Mouse (Mus musculus): ENCODE data around the gene Auh.

The Auh gene

DNA sequence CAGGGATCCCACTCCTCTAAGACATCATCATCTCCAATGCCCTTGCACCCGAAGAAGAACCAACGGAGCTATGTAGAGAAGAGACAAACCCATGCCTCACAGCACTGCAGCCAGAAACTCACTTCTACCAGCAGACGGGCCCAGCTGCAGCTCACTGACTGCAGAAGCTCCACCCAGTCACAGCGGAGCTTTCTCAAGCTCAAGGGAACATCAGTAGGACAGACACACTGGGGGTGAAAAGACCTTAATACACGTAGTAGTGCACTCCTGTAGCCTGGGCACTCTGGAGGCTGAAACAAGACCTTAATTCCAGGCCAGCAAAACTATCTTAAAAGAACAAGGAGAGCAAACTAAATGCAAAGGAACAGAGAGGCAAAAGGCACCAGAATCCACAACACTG lies 5.0 kb downstream of the Auh start:
- no peak for DNase-seq (ENCODE audit: low spot score in 2 of 2)

DNA sequence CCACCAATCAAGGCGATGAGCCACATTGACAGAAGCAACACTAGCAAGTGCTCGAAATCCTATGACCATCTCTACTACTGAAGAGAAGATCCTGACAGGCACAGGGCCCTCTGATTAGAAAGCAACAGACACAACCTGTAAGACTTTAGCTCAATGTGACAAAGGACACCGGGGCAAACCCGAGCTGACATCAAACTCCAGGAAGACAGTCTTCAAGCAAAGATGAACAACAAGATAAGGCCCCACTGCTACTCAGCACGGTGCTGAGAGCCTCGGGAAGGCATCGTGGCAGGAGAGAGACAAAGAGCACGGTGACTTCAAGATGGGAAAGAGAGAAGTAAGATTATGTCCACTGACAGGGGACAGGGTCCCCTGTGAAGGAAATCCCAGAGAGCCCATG lies 7.5 kb downstream of the Auh start:
- DNase-seq (ENCODE audit: low spot score in 2 of 2): no peak

DNA sequence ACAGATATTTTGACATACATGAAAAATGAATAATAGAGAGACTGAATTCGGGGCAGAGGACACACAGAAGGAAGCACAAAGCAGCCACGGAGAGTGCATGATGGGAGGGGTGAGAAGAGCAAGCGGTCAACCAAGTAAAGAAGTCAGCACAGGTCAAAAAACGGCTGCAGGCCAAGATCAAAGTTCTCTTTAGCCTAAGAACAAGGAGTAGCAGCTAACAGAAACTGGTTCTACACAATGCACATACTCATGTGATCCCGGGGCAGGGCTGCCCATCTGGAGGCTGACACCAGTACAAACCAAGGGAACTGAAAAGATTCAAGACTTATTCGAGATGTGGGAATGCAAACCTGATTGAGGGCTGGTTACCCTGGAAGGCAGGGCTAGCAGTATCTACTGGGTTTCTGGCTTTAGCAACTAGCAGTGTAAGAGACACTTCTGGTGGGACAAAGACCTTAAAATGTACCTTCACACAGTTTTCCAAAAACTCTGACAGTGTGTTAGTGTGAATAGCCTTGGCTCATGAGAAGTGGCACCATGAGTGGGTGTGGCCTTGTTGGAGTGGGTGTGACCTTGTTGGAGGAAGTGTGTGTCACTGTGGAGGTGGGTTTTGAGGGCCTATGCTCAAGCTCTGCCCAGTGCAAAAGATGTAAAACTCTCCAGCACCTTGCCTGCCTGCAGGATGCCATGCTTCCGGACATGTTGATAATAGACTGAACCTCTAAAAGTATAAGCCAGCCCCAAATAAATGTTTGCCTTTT lies 8.2 kb downstream of the Auh start:
- DNase-seq (ENCODE audit: low spot score in 2 of 2): no peak

DNA sequence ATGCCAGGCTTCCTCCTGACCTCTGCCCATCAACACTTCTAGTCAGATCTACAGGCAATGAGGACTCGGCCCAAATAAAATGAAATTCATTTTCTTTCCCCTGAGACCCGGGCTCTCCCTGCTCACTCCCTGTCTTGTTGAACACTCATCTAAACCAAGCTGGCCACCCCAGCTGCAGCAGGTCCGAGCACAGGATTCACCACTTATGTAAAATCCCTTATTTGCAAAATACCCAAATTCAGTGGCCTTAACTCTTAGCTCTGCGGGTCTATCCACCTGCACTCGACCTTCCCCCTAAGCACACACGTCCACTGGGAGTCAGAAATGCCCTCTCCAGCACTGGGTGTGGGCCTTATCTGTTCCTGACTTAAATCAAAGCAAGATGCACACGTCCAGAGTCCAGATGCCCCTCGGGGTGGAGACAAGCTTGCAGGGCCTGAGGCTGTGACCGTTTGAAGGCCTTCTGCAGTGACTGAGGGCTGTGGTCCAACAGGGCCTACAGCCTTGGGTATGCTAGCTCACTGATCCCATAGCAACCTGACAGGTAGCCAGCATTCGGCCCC lies 9.6 kb downstream of the Auh start:
- no peak for DNase-seq (ENCODE audit: low spot score in 2 of 2)

DNA sequence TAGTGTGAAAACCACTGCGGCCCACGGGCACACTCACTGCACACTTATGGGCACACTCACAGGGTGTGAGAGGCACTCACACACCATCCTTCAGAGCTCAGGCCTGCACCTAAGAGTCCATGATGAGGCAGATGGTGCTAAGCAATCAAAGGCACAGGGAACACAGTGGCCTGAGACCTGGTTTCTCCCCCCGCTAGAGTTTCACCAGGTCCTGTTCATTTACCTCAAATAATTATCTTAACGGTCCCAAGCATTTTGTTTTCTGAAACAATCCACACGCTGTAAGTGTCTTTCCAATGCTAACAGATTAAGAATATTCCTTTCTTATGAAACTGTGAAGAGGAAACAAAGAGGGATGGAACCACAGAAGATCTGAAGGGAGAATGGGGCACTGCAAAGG lies 11.1 kb downstream of the Auh start:
- DNase-seq (ENCODE audit: low spot score in 2 of 2): no peak

DNA sequence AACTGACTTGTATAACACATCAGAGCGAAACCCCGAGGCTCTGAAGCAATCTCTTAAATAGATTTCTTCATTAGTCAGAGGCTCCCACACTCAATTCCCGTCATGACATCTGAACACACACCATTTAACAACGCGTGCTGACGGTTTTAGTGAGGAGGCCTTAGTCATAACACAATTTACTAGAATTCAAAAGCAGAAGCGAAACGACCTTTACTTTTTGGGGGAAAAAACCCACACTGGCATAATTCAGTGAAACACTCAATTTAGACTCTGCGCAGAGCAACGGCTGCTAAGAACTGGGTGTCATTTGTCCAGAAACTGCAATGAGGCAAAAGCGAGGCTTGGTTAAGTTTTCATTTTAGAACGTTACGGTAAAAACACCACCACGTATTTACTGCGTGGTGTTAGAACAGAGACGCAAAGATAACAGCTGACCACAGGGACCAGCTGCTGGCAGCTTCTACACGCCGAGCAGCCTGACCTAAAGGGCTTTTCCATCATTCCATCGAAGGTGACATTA lies 14.8 kb downstream of the Auh start:
- DNase-seq (ENCODE audit: low spot score in 2 of 2): peak; percentile 28 to 48

DNA sequence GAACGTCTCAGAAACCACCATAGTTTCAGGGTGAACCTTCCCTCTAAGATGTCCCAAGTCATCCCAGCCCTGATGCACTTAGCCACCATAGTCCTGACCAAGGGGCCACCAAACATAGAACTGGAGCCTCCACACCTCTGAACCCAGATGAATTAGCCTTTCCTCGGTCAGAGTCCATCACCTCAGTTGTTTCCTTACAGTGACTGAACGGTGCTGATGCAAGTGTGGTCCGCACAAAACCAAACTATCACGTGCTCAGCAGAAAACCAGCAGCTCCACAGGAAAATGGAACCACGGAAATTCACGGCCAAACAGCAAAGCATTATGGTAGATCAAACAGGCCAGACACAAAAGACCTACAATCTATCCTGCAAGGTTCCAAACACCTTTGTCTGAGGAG lies 15.6 kb downstream of the Auh start:
- DNase-seq (ENCODE audit: low spot score in 2 of 2): no peak

DNA sequence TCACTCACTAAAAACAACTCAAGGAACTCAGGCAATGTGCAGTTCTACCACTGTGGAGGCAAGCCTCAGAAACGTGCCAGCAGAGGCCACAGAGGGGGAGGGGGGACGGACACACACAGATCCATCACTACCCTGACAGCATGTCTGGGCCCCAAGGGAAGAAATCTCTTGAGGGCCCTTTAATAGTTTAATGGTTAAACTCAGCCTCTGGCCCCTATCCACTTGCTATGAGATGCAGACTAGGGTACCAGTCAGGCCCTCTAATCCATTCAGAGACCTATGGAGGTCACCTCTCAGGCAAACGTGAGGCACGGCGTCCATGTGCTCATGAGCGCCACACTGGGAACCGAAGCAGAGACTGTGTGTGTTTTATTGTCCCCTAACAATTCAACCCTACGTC lies 17.0 kb downstream of the Auh start:
- DNase-seq (ENCODE audit: low spot score in 2 of 2): no peak

DNA sequence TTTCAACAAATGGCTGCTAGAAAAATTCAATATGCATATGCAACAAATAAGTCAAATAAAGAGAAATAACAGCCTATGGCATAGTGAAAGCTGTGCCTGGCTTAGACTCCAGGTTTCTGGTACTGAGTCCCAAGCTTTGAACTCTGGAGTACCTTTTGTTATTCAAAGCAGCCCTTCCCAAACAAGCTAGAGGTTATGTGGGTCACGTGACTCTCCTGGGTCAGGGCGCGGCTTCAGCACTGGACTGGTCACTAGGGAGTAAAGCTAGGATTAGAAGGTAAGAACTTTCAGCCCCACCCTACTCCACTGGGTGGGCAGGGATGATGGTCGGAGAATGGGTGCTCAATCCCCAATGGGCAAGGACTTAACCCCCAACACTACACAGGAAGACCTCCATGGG lies 18.2 kb downstream of the Auh start:
- DNase-seq (ENCODE audit: low spot score in 2 of 2): no peak

DNA sequence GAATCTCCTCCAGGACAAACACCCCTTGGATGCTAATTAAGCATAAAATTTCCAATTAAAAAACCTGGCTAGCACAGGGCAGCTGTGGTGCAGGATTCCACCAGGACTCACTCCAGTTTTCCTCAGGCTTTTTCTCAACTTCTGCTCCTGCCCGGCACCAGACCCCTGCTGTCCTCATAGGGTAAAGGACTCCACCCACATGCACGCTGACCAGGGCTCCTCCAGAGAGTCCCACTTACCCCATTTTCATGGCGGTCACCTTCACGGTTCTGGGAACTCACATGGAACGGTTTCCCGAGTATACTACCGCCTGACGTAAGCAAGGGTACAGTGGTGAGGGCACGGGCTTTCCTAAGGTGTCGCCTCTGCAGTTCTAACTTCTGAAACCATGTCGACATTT lies 23.2 kb downstream of the Auh start:
- no peak for DNase-seq (ENCODE audit: low spot score in 2 of 2)

DNA sequence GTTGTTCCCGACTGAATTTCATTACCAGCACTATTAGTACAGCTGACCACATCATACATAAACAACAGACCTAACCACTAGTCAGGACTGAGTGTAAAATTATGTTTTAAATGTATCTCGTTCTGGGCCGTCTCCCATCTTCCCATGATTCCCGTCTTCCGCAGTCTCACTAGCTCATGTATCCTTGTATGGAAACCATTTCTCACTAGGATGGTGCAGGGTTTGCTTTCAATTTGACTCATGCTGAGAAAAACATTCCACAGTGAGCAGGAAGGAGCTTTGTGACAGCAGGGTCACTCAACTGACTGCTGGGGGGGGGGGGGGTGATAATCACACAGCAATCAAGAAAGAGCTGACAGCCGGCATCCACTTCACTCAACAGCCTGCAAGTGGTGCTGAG lies 25.3 kb downstream of the Auh start:
- DNase-seq (ENCODE audit: low spot score in 2 of 2): no peak

DNA sequence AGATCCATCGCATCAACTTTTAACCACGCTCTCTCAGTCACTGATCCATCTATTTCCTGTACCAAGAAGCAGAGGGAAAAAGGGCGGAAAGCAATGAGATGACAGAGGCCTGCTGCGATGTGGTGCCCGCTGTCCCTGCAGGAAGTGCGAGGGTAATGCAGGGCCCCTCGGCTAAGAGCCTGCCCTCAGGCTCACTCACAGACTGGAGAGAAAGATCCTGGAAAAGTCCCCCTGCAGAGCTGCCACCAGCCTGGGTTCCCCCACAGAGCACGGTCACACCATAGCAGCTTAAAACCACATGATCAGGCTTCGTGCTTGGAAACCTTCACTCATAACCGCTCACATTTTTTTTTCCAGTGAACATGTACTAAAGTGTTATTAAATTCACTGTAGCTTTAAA lies 25.7 kb downstream of the Auh start:
- DNase-seq (ENCODE audit: low spot score in 2 of 2): no peak

DNA sequence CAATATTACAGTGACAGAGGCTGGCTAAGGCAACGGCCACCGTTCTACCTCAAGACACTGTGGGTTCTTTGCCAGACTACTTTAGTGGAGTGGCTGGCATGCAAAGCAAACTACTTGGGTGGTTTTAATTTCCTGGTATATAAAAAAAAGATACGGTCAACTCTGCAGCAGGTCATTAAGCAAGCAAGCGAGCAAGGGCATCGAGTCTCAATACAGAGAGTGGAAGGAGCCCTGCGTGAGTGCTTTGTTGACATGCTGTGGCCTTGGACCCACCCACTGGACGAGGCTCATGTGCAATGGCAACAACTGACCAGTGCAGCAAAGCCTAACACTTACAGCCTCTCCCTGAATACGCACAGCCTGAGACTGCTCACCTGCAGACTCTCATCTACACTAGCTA lies 27.0 kb downstream of the Auh start:
- no peak for DNase-seq (ENCODE audit: low spot score in 2 of 2)

DNA sequence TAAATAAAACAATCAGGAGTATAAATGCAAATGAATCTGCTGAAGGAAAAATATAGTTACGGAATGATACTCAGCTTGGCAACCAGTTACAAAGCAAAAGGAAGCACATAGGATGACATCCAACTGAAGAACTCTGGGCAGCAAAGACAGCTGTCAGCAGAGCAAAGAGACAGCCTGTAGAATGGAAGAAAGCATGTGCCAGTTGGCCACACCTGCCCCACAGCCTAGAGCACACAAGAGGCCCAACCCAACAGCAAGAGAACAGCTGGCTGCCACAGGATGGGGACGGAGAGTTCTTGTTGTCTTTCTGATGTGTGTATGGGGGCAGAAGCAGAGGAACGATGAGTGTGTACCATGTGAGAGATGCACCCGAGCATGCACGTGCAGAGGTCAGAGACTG lies 29.8 kb downstream of the Auh start:
- DNase-seq (ENCODE audit: low spot score in 2 of 2): no peak

DNA sequence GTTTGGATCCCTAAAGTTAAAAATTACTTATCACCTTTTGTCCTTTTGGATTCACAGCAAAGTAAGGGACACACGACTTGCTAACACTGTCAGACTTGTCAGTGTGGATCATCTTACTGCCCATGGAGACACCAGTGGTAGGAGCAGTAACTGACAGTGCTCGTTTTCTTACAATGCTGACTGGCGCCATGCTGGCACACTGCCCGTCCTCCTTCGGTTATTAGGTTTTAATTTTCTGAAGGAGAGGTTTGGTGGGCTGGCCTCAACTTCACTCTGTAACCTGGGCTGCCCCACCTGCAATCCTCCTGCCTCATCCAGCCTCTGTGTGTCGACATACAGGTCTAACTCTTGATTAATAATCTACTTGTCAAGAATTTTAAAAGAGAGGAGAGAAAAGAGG lies 31.7 kb downstream of the Auh start:
- no peak for DNase-seq (ENCODE audit: low spot score in 2 of 2)

DNA sequence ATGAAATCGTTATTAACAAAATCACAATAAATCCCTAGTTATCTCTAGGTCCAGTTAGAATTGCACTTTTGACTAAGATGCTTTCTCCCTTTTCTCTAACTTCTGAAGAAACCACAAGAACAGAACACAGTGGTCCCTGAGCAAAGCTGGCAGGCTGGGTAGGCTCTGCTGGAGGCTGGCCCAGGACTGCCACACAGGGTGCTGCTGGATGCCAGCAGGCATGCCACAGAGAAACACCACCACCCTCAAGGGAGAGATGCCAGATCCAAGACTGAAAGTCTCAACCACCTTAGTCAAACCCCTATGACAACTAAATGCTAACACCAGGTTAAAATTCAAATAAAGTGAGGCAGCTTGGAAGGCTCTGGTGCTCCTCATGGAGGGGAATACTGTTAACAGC lies 36.7 kb downstream of the Auh start:
- DNase-seq (ENCODE audit: low spot score in 2 of 2): peak; percentile 19 to 54

DNA sequence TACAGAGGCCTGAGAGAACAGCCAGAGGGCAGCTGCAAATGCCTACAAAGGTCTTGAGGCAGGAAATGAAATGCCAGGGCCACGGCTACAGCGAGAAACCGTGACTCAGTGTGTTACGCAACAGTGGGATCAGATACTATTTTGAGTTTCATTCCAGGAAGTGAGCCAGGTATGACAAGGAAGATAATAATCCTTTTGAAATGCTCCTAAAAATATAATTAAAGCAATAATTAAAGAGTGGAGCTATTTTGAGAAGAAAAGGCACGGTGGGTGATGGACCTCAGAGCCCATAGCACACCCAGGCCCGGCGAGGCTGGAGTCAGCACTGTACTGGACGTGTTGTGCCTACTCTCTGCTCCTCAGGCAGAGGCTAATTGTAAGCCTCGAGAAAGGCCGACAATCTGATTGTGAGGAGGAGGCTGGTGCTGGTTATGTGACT lies 37.4 kb downstream of the Auh start:
- peak; percentile 58 to 67 for DNase-seq (ENCODE audit: low spot score in 2 of 2)

DNA sequence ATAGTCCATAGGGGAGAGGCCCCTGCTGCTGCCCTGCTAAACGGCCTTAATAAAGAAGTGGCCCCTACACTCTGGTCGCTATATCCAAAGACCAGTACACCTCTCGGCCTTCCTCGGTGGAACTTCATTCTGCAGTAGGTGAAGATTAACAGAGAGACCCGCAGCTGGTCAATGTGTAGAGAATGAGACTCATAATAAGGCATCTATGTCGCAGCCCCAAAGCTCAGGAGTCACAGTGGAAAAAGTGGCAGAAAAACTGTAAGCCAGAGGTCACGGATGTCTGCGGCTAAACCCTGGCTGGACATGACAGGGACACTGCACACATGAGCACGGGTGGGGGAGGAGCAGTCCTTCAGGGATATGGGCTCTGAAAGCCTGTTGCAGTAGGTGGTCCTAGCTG lies 39.2 kb downstream of the Auh start:
- DNase-seq (ENCODE audit: low spot score in 2 of 2): no peak

DNA sequence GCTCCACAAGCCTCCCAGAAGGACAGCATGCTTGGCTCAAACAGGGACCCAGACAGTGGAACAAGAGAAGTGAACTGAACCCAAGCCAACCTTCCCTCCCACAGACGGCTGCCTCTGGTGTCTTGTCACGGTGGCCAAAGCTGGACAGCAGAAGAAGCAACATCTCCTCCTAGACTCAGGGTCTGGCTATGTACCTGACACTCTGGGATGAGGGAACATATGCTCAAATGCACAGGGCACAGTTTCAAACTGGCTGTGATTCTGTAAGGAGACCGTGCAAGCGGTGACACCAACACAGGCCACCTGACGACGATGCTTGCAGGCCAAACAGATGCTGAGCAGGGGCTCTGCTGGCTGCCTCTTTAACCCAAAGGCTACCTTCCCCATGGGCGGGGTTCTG lies 42.7 kb downstream of the Auh start:
- no peak for DNase-seq (ENCODE audit: low spot score in 2 of 2)

DNA sequence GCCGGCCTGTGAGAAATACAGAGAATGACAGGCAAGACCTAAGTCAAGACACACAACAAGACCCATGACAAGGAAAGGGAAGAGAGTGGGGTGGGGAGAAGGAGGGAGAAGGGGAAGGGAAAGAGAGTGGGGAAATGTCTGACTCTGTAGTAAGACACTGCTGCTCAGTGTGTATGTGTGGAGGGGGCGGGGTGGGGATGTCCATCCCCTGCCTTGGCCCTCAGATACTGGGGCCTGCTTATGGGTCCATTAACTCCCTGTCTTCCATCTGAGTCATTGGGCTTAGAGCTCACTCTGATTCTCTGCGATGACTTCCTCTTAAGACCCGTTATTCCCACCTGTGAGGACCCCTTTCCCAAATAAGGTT lies 45.5 kb downstream of the Auh start:
- no peak for DNase-seq (ENCODE audit: low spot score in 2 of 2)

DNA sequence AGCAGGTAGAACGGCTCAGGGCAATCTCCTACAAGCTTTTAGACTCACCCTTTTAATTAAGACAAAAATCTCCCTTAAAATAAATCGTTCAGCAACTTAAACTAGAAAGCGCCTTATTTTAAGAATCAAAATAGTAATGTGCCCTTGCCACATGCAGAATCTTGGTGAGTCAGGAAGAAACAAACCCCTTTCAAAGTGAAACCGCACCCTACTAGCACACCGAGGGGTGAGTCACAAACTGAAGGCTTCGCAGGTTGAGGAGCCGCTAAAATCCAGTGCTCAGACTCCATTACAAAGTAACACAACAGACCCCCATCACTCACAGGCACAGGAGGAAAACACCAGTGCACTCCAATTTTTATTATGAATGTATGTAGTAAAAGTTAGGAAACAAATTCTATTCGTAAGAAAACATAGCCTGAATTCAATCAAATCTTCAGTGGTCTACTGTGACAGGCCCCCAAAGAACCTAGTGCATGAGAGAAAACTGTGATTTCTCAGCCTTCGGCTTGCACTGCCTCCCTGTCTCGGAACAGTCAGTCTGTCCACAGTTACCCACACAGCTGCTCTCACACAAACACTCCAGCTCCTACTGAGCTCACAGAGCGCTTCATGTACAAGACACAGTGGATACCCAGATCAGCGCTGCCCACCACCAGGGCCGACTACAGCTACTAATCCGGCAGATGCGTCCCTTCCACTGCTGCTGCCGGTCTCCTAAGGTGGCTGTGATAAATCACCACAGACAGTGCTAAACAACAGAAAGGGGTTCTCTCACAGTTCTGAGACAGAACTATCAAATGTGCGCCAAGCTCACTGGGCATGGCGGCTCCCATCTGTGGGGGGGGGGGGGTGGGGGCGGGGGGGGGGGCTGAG lies 46.2 kb downstream of the Auh start:
- peak; percentile 40 to 50 for DNase-seq (ENCODE audit: low spot score in 2 of 2)

DNA sequence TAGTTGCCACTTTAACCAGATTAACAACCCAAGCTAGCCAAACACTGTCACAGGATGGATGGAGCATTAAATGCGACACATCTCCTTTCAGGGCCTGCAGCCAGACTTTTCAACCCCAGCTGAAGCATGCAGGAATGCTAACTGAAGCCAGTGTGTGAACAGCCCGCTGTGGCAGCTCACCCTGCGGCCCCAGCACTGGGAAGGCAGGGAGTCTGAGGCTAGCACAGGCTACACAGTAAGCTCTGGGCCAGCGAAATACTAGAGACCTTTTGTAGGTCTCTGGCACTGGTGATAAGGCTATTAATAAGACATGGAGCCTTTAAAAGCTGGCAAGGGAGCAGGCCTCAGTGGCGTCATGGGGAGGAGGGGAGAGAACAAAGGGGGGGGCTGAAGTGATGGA lies 49.1 kb downstream of the Auh start:
- DNase-seq (ENCODE audit: low spot score in 2 of 2): no peak

DNA sequence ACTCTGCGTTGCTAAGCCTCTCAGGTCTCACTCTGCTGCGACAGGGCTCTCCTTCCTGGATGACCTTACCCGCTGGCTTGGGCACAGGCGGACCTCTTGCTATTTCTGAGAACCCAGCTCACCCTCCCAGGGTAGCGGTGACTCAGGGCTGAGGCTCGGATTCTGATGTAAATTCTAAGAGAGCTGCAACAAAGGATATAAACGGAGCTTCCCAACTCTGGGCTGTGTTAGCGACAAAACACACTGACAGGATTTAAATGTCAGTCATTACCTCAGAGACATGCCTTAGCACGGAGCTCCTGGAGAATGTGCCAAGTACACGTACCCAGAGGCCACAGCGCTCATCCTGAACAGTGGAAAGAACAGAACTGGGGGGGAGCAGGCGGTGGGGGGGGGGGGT lies 49.6 kb downstream of the Auh start:
- DNase-seq (ENCODE audit: low spot score in 2 of 2): peak; percentile 17

All from right cerebral cortex, adult 2 months (tissue).